Mouse (Mus musculus): Measurements from ENCODE around the gene Dmd. TPM values are rescaled to one million over a fixed set of nuclear protein-coding genes. Genes with fewer than 3 reads are reported as not detected.

Dmd gene
- polyA plus RNA-seq (2015; fragmentation: Nextera tagmentation; extraction: Ambion mirVana), result 29.0 and 30.2 TPM in 2 replicates

DNA sequence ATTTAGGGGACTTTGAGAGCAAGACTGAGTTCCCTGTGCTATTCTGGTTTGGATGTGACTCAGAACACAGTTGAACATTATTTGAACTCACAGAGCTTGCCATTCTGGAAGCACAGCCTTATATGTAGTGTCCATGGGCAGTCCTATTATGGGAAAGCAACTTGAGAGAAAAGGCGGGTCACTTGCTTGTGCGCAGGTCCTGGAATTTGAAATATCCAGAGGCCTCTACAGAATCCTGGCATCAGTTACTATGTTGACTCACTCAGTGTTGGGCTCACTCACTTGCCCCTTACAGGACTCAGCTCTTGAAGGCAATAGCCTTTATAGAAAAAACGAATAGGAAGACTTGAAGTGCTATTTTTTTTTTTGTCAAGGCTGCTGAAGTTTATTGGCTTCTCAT, at the start of gene Dmd:
Dmd (plus strand) TSS at position 241 of the 400 bp plus-strand sequence.
- WGBS, result 56% methylated on average over 3 of the region's 3 CpGs

DNA sequence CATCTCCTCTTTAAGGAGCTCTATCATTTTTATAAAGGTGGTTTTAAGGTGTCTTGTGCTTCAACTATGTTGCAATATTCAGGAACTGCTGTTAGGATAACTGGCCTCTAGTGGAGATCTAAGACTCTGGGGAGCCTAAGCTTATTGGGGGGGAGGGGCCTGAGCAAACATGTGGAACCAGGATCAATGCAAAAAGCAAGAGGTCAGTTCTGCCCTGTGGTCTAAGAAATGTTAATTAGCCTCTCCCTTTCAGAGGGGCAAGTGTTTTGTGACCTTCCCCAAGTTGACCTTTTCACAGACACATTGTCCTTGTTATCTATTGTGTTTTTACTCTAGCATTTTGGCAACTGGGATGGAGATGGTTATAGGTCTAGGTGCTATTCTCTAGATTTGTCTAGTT, 47.2 kb upstream of the Dmd start:
- Histone ChIP-seq H3K27me3 (ENCODE audit: insufficient read depth, low read length) (no peaks in the 10 kb centered on the region), H3K9ac (replicated peaks; ENCODE audit: low read length) (no peak overlapping the region), H3K4me3 (ENCODE audit: low read length) (no peak overlapping the region), H3K27ac (ENCODE audit: low read length) (no peak overlapping the region), H3K4me1 (ENCODE audit: insufficient read depth, low read length) (no peaks in the 10 kb centered on the region), H3K4me2 (replicated peaks; ENCODE audit: low read depth, low read length) (no peak overlapping the region), H3K9me3 (ENCODE audit: low read length) (no peaks in the 10 kb centered on the region), H3K36me3 (ENCODE audit: insufficient read depth, low read length) (no peaks in the 10 kb centered on the region)
- no peak for ATAC-seq (ENCODE audit: low FRiP score, low TSS enrichment)

More for the DNA sequence above, at the start of gene Dmd:
- Histone ChIP-seq H3K27me3 (ENCODE audit: insufficient read depth, low read length) (no peaks in the 10 kb centered on the region), H3K9me3 (ENCODE audit: low read length) (no peaks in the 10 kb centered on the region), H3K4me1 (ENCODE audit: insufficient read depth, low read length) (no peaks in the 10 kb centered on the region), H3K4me2 (replicated peaks; ENCODE audit: low read depth, low read length) (no peak within 1 kb of the TSS), H3K4me3 (ENCODE audit: low read length) (no peak within 1 kb of the TSS), H3K9ac (replicated peaks; ENCODE audit: low read length) (no peak within 1 kb of the TSS), H3K36me3 (ENCODE audit: insufficient read depth, low read length) (no peaks in the 10 kb centered on the region), H3K27ac (ENCODE audit: low read length) (no peak within 1 kb of the TSS)
- ATAC-seq (ENCODE audit: low FRiP score, low TSS enrichment), result no peak

DNA sequence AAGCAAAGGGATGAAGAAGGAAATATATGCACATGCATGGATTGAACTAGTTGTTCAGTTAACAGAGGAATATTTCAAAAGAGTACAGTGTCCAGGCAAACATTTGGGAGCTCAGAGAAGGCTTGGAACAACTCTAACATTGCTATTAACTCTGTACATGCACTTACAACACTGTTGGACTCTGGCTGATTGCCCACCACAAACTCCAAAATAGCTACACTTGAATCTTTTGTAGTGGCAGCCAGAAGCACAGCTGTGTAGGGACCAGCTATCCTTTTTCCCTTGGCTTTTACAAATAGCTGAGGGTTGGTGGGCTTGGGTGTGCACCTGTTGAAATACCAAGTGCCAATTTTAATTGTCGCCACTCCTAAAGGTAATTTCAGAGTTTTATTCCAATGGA, 39.0 kb downstream of the Dmd start:
- ATAC-seq (ENCODE audit: low FRiP score, low TSS enrichment), result no peak
- 95% methylated on average over 1 of the region's 1 CpGs for WGBS
- Histone ChIP-seq H3K9me3 (ENCODE audit: low read length) (no peaks in the 10 kb centered on the region), H3K27me3 (ENCODE audit: insufficient read depth, low read length) (no peaks in the 10 kb centered on the region), H3K27ac (ENCODE audit: low read length) (no peak overlapping the region), H3K4me1 (ENCODE audit: insufficient read depth, low read length) (no peaks in the 10 kb centered on the region), H3K9ac (replicated peaks; ENCODE audit: low read length) (no peak overlapping the region), H3K36me3 (ENCODE audit: insufficient read depth, low read length) (no peaks in the 10 kb centered on the region), H3K4me2 (replicated peaks; ENCODE audit: low read depth, low read length) (no peak overlapping the region), H3K4me3 (ENCODE audit: low read length) (no peak overlapping the region)

DNA sequence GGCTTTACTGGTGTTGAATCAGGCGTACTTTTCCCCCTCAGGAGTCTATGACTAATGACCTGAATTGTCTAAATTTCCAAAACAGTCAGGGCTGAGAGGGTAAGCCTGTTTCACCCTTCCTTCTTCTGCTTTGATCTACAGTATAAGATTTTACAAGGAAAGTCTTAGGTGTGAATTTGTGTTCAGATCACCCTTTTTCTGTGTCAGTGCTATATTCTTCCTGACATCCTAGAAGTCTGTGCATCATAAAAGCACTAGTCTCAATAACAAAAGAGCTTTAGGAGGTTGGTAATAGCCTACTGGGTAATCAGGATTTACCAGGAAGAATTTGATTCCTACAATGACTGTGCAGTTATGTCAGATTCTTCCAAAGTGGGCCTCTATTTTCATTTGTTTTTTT, 101.5 kb downstream of the Dmd start:
- Histone ChIP-seq H3K27me3 (ENCODE audit: insufficient read depth, low read length) (no peaks in the 10 kb centered on the region), H3K4me3 (ENCODE audit: low read length) (no peak overlapping the region), H3K9me3 (ENCODE audit: low read length) (no peaks in the 10 kb centered on the region), H3K4me1 (ENCODE audit: insufficient read depth, low read length) (no peaks in the 10 kb centered on the region), H3K36me3 (ENCODE audit: insufficient read depth, low read length) (no peaks in the 10 kb centered on the region), H3K27ac (ENCODE audit: low read length) (no peak overlapping the region), H3K4me2 (replicated peaks; ENCODE audit: low read depth, low read length) (no peak overlapping the region), H3K9ac (replicated peaks; ENCODE audit: low read length) (no peak overlapping the region)
- ATAC-seq (ENCODE audit: low FRiP score, low TSS enrichment), result no peak
- WGBS, result 74% methylated on average over 1 of the region's 1 CpGs

DNA sequence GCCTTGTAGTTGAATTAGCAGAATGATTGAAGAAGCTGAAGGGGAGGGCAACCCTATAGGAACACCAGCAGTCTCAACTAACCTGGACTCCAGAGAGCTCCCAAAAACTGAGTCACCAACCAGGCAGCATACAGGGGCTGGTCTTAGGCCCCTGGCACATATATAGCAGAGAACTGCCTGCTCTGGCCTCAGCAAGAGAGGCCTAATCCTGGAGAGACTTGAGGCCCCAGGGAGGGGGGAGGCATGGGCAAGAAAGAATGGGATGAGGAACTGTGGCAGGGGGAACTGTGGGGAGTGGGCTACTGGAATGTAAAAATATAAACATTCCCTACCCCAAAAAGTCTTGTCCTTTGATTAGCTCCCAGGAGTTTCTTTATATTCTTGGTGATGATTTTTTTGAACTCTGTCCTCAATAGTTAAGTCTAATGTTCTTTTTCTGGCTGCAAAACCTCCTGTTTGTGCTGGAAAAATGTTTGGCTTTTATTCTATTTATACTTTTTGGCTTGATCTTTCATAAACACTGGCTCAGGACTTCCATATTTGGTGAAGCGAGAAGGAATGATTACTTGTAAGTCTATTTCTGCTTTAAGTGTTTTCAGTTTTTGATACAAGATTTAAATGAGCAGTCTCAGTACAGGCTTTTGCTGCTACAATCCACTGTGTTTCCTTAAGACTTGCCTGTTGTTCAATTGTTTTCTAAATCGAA, 167.7 kb downstream of the Dmd start:
- Histone ChIP-seq H3K4me1 (ENCODE audit: insufficient read depth, low read length) (no peaks in the 10 kb centered on the region), H3K27me3 (ENCODE audit: insufficient read depth, low read length) (no peaks in the 10 kb centered on the region), H3K9ac (replicated peaks; ENCODE audit: low read length) (no peak overlapping the region), H3K36me3 (ENCODE audit: insufficient read depth, low read length) (no peaks in the 10 kb centered on the region), H3K9me3 (ENCODE audit: low read length) (no peaks in the 10 kb centered on the region), H3K4me2 (replicated peaks; ENCODE audit: low read depth, low read length) (no peak overlapping the region), H3K27ac (ENCODE audit: low read length) (no peak overlapping the region), H3K4me3 (ENCODE audit: low read length) (no peak overlapping the region)
- ATAC-seq (ENCODE audit: low FRiP score, low TSS enrichment), result no peak
- WGBS, result 63% methylated on average over 2 of the region's 2 CpGs

DNA sequence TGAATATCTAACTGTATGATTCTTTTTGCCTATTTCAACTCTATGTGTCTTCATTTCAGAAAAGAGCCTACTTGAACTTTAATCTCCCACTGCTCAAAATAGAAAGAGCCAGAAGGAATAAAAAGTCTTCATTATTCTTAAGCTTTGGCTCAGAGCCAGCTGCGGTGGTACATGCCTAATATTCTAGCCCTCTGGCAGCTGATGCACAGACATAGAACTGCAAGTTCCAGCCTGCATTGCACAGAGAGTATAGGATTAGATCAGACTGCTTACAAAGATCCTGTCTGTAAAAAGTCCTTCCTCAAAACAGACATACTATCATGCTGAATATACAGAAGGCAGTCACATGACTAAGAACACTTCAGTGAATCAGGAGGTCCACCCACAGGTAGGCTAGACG, 168.5 kb downstream of the Dmd start:
- H3K9me3 ChIP-seq (ENCODE audit: low read length), result no peaks in the 10 kb centered on the region
- 65% methylated on average over 2 of the region's 2 CpGs for WGBS
- no peak overlapping the region for H3K4me3 ChIP-seq (ENCODE audit: low read length)
- no peak overlapping the region for H3K4me2 ChIP-seq (replicated peaks; ENCODE audit: low read depth, low read length)
- no peaks in the 10 kb centered on the region for H3K27me3 ChIP-seq (ENCODE audit: insufficient read depth, low read length)
- ATAC-seq (ENCODE audit: low FRiP score, low TSS enrichment), result no peak
- no peak overlapping the region for H3K9ac ChIP-seq (replicated peaks; ENCODE audit: low read length)
- no peak overlapping the region for H3K27ac ChIP-seq (ENCODE audit: low read length)
- H3K4me1 ChIP-seq (ENCODE audit: insufficient read depth, low read length), result no peaks in the 10 kb centered on the region
- H3K36me3 ChIP-seq (ENCODE audit: insufficient read depth, low read length), result no peaks in the 10 kb centered on the region

DNA sequence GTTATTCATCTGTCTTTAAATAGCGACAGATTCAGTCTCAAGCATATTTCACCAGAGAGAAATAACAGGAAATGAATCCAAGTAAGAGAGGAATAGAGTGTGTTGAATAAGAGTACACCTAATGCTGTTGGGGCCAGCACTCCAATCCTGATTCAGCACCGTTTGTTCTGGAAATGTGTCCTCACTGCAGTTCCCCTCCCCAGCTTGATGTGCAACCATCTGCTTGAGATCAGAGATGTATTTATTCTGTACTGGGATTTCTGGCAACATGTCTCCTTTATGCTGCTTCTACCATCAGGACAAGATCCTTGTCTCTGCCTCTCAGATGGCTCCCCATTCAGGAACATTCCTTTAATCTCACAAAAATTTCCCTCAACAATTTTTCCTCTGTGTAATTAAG, 271.9 kb downstream of the Dmd start:
- no peak overlapping the region for H3K9ac ChIP-seq (replicated peaks; ENCODE audit: low read length)
- no peak overlapping the region for H3K27ac ChIP-seq (ENCODE audit: low read length)
- no peaks in the 10 kb centered on the region for H3K36me3 ChIP-seq (ENCODE audit: insufficient read depth, low read length)
- no peak overlapping the region for H3K4me3 ChIP-seq (ENCODE audit: low read length)
- no peaks in the 10 kb centered on the region for H3K4me1 ChIP-seq (ENCODE audit: insufficient read depth, low read length)
- no peaks in the 10 kb centered on the region for H3K27me3 ChIP-seq (ENCODE audit: insufficient read depth, low read length)
- H3K9me3 ChIP-seq (ENCODE audit: low read length), result no peaks in the 10 kb centered on the region
- 67% methylated on average over 2 of the region's 2 CpGs for WGBS
- no peak for ATAC-seq (ENCODE audit: low FRiP score, low TSS enrichment)
- H3K4me2 ChIP-seq (replicated peaks; ENCODE audit: low read depth, low read length), result no peak overlapping the region

DNA sequence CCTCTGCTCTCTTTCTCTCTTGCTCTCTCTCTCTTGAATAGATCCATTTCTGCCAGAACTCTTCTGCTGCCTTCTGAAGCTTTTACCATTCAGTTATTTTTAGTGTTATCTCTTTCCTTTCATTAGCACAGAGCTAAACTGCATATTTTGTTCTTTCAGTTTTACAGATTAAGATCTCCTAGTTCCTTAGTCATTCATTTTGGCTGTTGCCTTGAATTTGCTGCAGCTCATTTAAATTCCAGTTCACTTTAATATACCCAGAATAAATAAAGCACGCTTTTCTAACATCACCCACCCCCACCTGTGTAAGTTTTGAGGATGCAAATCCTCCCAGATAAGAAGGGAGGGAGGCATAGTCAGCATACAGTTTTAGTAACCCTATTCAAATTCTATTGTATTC, 272.4 kb downstream of the Dmd start:
- 32% methylated on average over 1 of the region's 1 CpGs for WGBS
- Histone ChIP-seq H3K4me2 (replicated peaks; ENCODE audit: low read depth, low read length) (no peak overlapping the region), H3K4me1 (ENCODE audit: insufficient read depth, low read length) (no peaks in the 10 kb centered on the region), H3K9me3 (ENCODE audit: low read length) (no peaks in the 10 kb centered on the region), H3K27ac (ENCODE audit: low read length) (no peak overlapping the region), H3K36me3 (ENCODE audit: insufficient read depth, low read length) (no peaks in the 10 kb centered on the region), H3K9ac (replicated peaks; ENCODE audit: low read length) (no peak overlapping the region), H3K4me3 (ENCODE audit: low read length) (no peak overlapping the region), H3K27me3 (ENCODE audit: insufficient read depth, low read length) (no peaks in the 10 kb centered on the region)
- no peak for ATAC-seq (ENCODE audit: low FRiP score, low TSS enrichment)

DNA sequence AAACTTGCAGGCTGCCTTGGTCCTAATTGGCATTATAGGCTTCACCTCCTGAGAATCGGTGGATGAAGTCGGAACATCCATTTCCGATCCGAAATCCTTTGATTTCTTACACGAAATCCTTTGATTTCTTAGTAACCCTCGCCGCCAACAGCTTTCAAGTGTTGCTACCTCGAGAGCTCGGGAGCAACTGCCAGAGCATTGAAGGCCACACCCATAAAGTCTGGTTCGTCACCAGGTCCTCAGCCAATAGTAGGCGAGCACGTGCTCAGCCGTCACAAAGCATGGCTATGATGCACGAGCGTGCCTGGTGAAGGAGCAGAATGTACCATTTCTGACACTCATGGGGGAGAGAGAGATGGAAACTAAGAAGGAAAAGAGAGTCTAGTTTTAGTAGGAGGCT, 538.9 kb downstream of the Dmd start, which contains the start of gene Tsga8:
Tsga8 (minus strand) TSS at position 327 of the 400 bp plus-strand sequence.
- H3K27ac ChIP-seq (ENCODE audit: low read length), result no peak within 1 kb of the TSS
- ATAC-seq (ENCODE audit: low FRiP score, low TSS enrichment), result no peak
- no peaks in the 10 kb centered on the region for H3K9me3 ChIP-seq (ENCODE audit: low read length)
- H3K9ac ChIP-seq (replicated peaks; ENCODE audit: low read length), result no peak within 1 kb of the TSS
- WGBS, result 94% methylated on average over 15 of the region's 15 CpGs
- no peaks in the 10 kb centered on the region for H3K4me1 ChIP-seq (ENCODE audit: insufficient read depth, low read length)
- no peak within 1 kb of the TSS for H3K4me2 ChIP-seq (replicated peaks; ENCODE audit: low read depth, low read length)
- H3K27me3 ChIP-seq (ENCODE audit: insufficient read depth, low read length), result no peaks in the 10 kb centered on the region
- H3K4me3 ChIP-seq (ENCODE audit: low read length), result no peak within 1 kb of the TSS
- no peaks in the 10 kb centered on the region for H3K36me3 ChIP-seq (ENCODE audit: insufficient read depth, low read length)

DNA sequence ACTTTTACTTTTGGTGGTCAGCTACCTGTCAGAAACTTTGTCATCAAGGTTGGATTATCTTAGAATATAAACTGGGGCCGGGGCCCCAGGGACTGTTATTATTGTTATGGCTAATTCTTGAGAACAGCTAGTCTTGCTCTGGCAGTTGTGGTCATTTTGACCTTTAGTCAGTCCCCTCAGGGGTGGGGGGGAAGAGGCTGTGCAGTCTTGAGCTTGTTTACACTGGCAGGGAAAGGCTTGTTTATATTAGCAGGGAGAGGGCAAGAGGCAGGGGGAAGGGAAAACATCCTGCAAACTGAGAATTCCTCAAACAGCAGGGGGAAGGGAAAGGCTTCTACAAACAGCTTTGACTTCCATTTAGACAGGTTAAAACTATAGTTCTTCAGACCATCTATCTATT, 726.3 kb downstream of the Dmd start:
- ATAC-seq (ENCODE audit: low FRiP score, low TSS enrichment), result peak; percentile 87
- 54% methylated on average over 1 of the region's 1 CpGs for WGBS

More for the DNA sequence above, 726.3 kb downstream of the Dmd start:
- no peak overlapping the region for H3K4me3 ChIP-seq (ENCODE audit: low read length)
- no peaks in the 10 kb centered on the region for H3K9me3 ChIP-seq (ENCODE audit: low read length)
- H3K9ac ChIP-seq (replicated peaks; ENCODE audit: low read length), result no peak overlapping the region
- no peaks in the 10 kb centered on the region for H3K4me1 ChIP-seq (ENCODE audit: insufficient read depth, low read length)
- no peaks in the 10 kb centered on the region for H3K36me3 ChIP-seq (ENCODE audit: insufficient read depth, low read length)
- no peaks in the 10 kb centered on the region for H3K27me3 ChIP-seq (ENCODE audit: insufficient read depth, low read length)
- no peak overlapping the region for H3K4me2 ChIP-seq (replicated peaks; ENCODE audit: low read depth, low read length)
- H3K27ac ChIP-seq (ENCODE audit: low read length), result no peak overlapping the region

All from kidney, embryonic 16.5 days (tissue).